In genomic region chr10:78412319-78413151, GRCm38 (mm10) we compare ENCODE assay signal across 8 mouse cellular contexts. TPM values are rescaled to one million over a fixed set of nuclear protein-coding genes. Genes with fewer than 3 reads are reported as not detected.
DNase-seq lines count a peak whose midpoint lies in the region; ATAC-seq lines count a peak whose summit lies in the region.

Rrp1 (minus strand) TSS chr10:78413043.

- peak; percentile 94 for ATAC-seq in intestine, embryonic 14.5 days (replicated peaks; ENCODE audit: low FRiP score, low TSS enrichment, low read depth)

- H3K9me3 ChIP-seq in intestine, embryonic 14.5 days (ENCODE audit: control insufficient read depth, low read length): no peaks in the 10 kb centered on the region

- peak; percentile 96 to 97 for DNase-seq in adrenal gland, adult 18-20 months (ENCODE audit: low spot score in 2 of 2)
- DNase-seq in embryo, embryonic 11 days: peak; percentile 94
- peak; percentile 86 for DNase-seq in gastrocnemius, postnatal 25 days
- peak; percentile 100 for DNase-seq in intestine, embryonic 14.5 days (ENCODE audit: low spot score)
- DNase-seq in left cerebral cortex, postnatal 14 days (ENCODE audit: low spot score in 2 of 2): peak; percentile 97 to 98
- peak; percentile 97 for DNase-seq in mesoderm, embryonic 11.5 days (ENCODE audit: low read depth, low spot score)
- peak; percentile 95 for DNase-seq in right cerebral cortex, postnatal 36 days (ENCODE audit: low spot score in 2 of 2)
- DNase-seq in yolk sac, embryonic 10.5 days (ENCODE audit: low spot score): peak; percentile 89

- H3K27me3 ChIP-seq in intestine, embryonic 14.5 days (replicated peaks; ENCODE audit: control insufficient read depth, insufficient read depth, low read length): no peaks in the 10 kb centered on the region

- H3K4me3 ChIP-seq in intestine, embryonic 14.5 days (ENCODE audit: low read depth, low read length): peak within 1 kb of the TSS; percentile 81

- intact Hi-C loops in left cerebral cortex, postnatal 14 days (cut with DNase I): no loop called here

- H3K9ac ChIP-seq in intestine, embryonic 14.5 days (ENCODE audit: low read length): peak within 1 kb of the TSS; percentile 82

- H3K4me1 ChIP-seq in intestine, embryonic 14.5 days (replicated peaks; ENCODE audit: control insufficient read depth, insufficient read depth, low read length): peaks cover 11% of the 10 kb centered on the region

- H3K4me2 ChIP-seq in intestine, embryonic 14.5 days (ENCODE audit: low read length): peak within 1 kb of the TSS; percentile 91

- H3K36me3 ChIP-seq in intestine, embryonic 14.5 days (ENCODE audit: control insufficient read depth, insufficient read depth, low read length): peaks cover 34% of the 10 kb centered on the region

- peak within 1 kb of the TSS; percentile 86 for H3K27ac ChIP-seq in intestine, embryonic 14.5 days (ENCODE audit: low read depth)

- WGBS in intestine, embryonic 14.5 days: under 1% methylated on average over 63 of the region's 70 CpGs

RNA-seq across cellular contexts. Expression of gene Rrp1, which starts in this region (rescaled TPM):
- 100 to 1,000 TPM; 255 to 265 TPM for total RNA-seq in adrenal gland, adult 18-20 months (2021)
- total RNA-seq in gastrocnemius, postnatal 25 days (2021): 10 to 100 TPM; 58.8 to 62.0 TPM
- 238 and 249 TPM in 2 replicates for polyA plus RNA-seq in intestine, embryonic 14.5 days (2014; fragmentation: Nextera tagmentation; extraction: Ambion mirVana)
- 100 to 1,000 TPM; 355 to 365 TPM for total RNA-seq in left cerebral cortex, postnatal 14 days (2021)

Comparison
In these comparisons a context has a peak if more than half of its experiments do, and no peak if none do; other contexts are left out.
1. Peak in every context shown above with its lines: DNase-seq, ATAC-seq, H3K4me3 ChIP-seq and H3K27ac ChIP-seq.
2. RNA of gene Rrp1 (total RNA-seq): 355 to 365 TPM in left cerebral cortex, postnatal 14 days and 255 to 265 TPM in adrenal gland, adult 18-20 months; 58.8 to 62.0 TPM in gastrocnemius, postnatal 25 days; every median in the first group is over 4 times any median in the second.